Mouse (Mus musculus): Measurements from ENCODE around the gene Amz1. TPM values are rescaled to one million over a fixed set of nuclear protein-coding genes. Genes with fewer than 3 reads are reported as not detected.

Gene Amz1
- total RNA-seq, 4 experiments from 2014 or later, result 0.59 to 1.8 (median 1.2) TPM

- DNase-seq, result no peak
These were observed 82.3 kb downstream of the Amz1 start for GRCm38 (mm10) chr5:140806252-140806651.

GRCm38 (mm10) chr5:140806939-140807338 lies 83.0 kb downstream of the Amz1 start:
- DNase-seq, result no peak

Other genes starting within 250 kb of the Amz1 start
- 10 to 100 TPM in 2 of 4 experiments, 1 to 10 TPM in 2; 8.7 to 15.1 (median 10.3) TPM for gene Chst12, start 218.6 kb upstream of the Amz1 start, total RNA-seq (2022)
- not detected for gene Grifin, start 159.1 kb upstream of the Amz1 start, total RNA-seq (2022)
- 10 to 100 TPM; 11.6 to 18.9 (median 17.2) TPM for gene Lfng, start 116.8 kb upstream of the Amz1 start, total RNA-seq (2022)
- 100 to 1,000 TPM in 1 of 4 experiments, 10 to 100 TPM in 3; 49.8 to 100 (median 77.4) TPM for gene Ttyh3, start 75.1 kb upstream of the Amz1 start, total RNA-seq (2022)
- 10 to 100 TPM; 21.0 to 45.5 (median 36.7) TPM for gene Iqce, start 21.7 kb upstream of the Amz1 start, total RNA-seq (2022)
- gene Brat1, start 19.1 kb upstream of the Amz1 start, total RNA-seq (2022), result 10 to 100 TPM; 22.0 to 24.8 (median 22.9) TPM
- gene Gna12, start 106.3 kb downstream of the Amz1 start, total RNA-seq (2022), result 100 to 1,000 TPM; 135 to 173 (median 141) TPM

Measured in adrenal gland, adult 8-10 months (tissue).